Mouse (Mus musculus): Measurements from ENCODE around the gene Rap2b. TPM values are rescaled to one million over a fixed set of nuclear protein-coding genes. Genes with fewer than 3 reads are reported as not detected.

Gene Rap2b
- 36.5 and 46.1 TPM in 2 replicates for polyA plus RNA-seq (2021; fragmentation: Nextera tagmentation)
- long read RNA-seq, experiment 1, full-length matches to known transcripts, result 198 of 198 reads
- long read RNA-seq, experiment 1, partial matches to known transcripts, result 0 of 198 reads
- long read RNA-seq, experiment 1, other reads (novel, unspliced or antisense), result 0 of 198 reads
- long read RNA-seq, experiment 2, full-length matches to known transcripts, result 119 of 119 reads
- long read RNA-seq, experiment 2, partial matches to known transcripts, result 0 of 119 reads
- long read RNA-seq, experiment 2, other reads (novel, unspliced or antisense), result 0 of 119 reads

DNA sequence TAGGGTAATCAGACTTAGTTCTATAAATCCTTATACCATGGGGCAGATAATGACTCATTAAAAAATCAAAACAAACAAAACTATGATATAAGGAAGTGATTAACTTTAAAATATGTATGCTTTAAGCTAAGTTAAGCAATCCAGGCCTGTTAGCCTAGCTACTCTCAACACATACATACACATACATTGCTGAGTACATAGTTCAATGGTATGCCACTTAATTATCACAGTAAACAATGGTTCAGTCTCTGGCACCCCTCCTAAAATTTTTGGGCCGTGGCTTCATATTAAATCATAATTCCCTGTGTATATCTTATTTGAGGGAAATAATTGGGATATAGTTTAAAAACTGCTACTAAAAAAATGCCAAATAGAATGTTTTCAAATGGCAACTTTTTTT lies at the start of gene Rap2b:
TSS of gene Rap2b (plus strand) at position 301 of the 400 bp plus-strand sequence.

DNA sequence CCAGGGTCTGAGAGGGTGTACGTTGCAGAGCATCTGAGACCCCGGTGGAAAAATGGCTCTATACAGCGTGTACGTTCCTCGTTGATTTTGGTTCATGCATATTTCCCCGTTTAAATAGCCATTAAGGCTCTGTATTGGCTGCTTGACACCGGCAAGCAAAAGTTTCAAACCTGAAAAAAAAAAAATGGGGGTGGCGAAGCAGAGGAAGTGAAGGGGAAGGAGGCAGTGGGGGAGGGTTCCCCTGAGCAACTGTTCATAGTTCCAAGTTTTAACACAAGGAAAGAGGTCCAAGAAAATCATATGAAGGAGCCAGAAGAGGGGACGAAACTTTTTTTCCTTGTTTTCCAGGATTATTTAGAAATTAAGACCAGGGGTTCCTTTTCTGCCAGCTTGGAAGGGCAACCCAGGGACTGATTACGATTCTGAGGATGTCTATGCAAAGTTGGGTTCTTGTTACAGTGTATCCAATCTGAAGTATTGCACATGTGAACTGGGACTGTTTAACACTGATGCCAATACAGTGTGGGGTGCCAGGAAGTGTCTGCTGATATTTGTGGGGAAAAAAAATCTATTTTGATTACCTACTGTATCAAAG lies 4.4 kb downstream of the Rap2b start, which contains the start of gene B430305J03Rik:
TSS of gene B430305J03Rik (minus strand) at position 173 of the 595 bp plus-strand sequence.

Other genes with a start within 250 kb of the Rap2b start
- 0.11 TPM in 1 of 2 replicates, not detected in the other for gene B430305J03Rik, start 4.3 kb downstream of the Rap2b start, polyA plus RNA-seq (2021; fragmentation: Nextera tagmentation)